Mouse (Mus musculus): ENCODE data around the gene Ep400.
A peak's percentile ranks its signal among the peaks of the same experiment; 100 is the strongest.
"Not testable (repeated sequence)": the region's sequence is repeated elsewhere in the genome, so short reads cannot be mapped to it uniquely, and the experiment has no call there.

The Ep400 gene

GRCm38 (mm10) chr5:110779998-110780760 lies 9.7 kb upstream of the Ep400 start, which contains the start of gene Pus1:
Gene Pus1, minus strand, starts transcription at chr5:110780659.
- DNase-seq (ENCODE audit: low spot score), result peak; percentile 94

GRCm38 (mm10) chr5:110779276-110779997 lies 8.9 kb upstream of the Ep400 start:
- DNase-seq (ENCODE audit: low spot score), result no peak

- no peak for DNase-seq (ENCODE audit: low spot score)
Measured at GRCm38 (mm10) chr5:110778263-110778662, 7.7 kb upstream of the Ep400 start.

- DNase-seq (ENCODE audit: low spot score), result no peak
Measured at GRCm38 (mm10) chr5:110776141-110776540, 5.6 kb upstream of the Ep400 start.

- DNase-seq (ENCODE audit: low spot score), result no peak
Measured at GRCm38 (mm10) chr5:110774511-110774910, 4.0 kb upstream of the Ep400 start.

GRCm38 (mm10) chr5:110772945-110773344 lies 2.4 kb upstream of the Ep400 start:
- not testable (repeated sequence) for DNase-seq (ENCODE audit: low spot score)

- DNase-seq (ENCODE audit: low spot score), result peak; percentile 65
Measured at GRCm38 (mm10) chr5:110770031-110770445, 479 bp downstream of the Ep400 start.

- no peak for DNase-seq (ENCODE audit: low spot score)
Measured at GRCm38 (mm10) chr5:110769272-110769671, 1.2 kb downstream of the Ep400 start.

GRCm38 (mm10) chr5:110763890-110764289 lies 6.6 kb downstream of the Ep400 start:
- DNase-seq (ENCODE audit: low spot score), result no peak

GRCm38 (mm10) chr5:110745021-110745420 lies 25.5 kb downstream of the Ep400 start:
- no peak for DNase-seq (ENCODE audit: low spot score)

- DNase-seq (ENCODE audit: low spot score), result no peak
Measured at GRCm38 (mm10) chr5:110739496-110740275, 30.8 kb downstream of the Ep400 start.

- no peak for DNase-seq (ENCODE audit: low spot score)
Measured at GRCm38 (mm10) chr5:110735606-110736005, 34.9 kb downstream of the Ep400 start.

- no peak for DNase-seq (ENCODE audit: low spot score)
Measured at GRCm38 (mm10) chr5:110733231-110733823, 37.2 kb downstream of the Ep400 start.

GRCm38 (mm10) chr5:110731227-110731626 lies 39.3 kb downstream of the Ep400 start:
- no peak for DNase-seq (ENCODE audit: low spot score)

GRCm38 (mm10) chr5:110727850-110728249 lies 42.7 kb downstream of the Ep400 start:
- no peak for DNase-seq (ENCODE audit: low spot score)

- no peak for DNase-seq (ENCODE audit: low spot score)
Measured at GRCm38 (mm10) chr5:110723543-110723942, 47.0 kb downstream of the Ep400 start.

- not testable (repeated sequence) for DNase-seq (ENCODE audit: low spot score)
Measured at GRCm38 (mm10) chr5:110721463-110721862, 49.1 kb downstream of the Ep400 start.

GRCm38 (mm10) chr5:110711455-110711854 lies 59.1 kb downstream of the Ep400 start:
- no peak for DNase-seq (ENCODE audit: low spot score)

GRCm38 (mm10) chr5:110709256-110709655 lies 61.3 kb downstream of the Ep400 start:
- no peak for DNase-seq (ENCODE audit: low spot score)

GRCm38 (mm10) chr5:110704004-110704403 lies 66.5 kb downstream of the Ep400 start:
- DNase-seq (ENCODE audit: low spot score), result no peak

GRCm38 (mm10) chr5:110698617-110699016 lies 71.9 kb downstream of the Ep400 start:
- DNase-seq (ENCODE audit: low spot score), result no peak

GRCm38 (mm10) chr5:110682041-110682440 lies 88.5 kb downstream of the Ep400 start:
- DNase-seq (ENCODE audit: low spot score), result no peak
